28 mouse cellular contexts compared by ENCODE assay signal in genomic region chr3:66572887-66573519, GRCm38 (mm10).
DNase-seq lines count a peak whose midpoint lies in the region; ATAC-seq and TF ChIP-seq lines count a peak whose summit lies in the region.
"Had no signal": no experiment of that assay in that cellular context is flagged by ENCODE, and none has a peak within 500 bp of the region (broad histone marks: within the 10 kb centered on the region; RNA-seq: fewer than 3 reads in every experiment).

No protein-coding gene starts in this region.

- no peak overlapping the region for H3K9ac ChIP-seq in embryonic facial prominence, embryonic 12.5 days
- H3K9ac ChIP-seq in midbrain, embryonic 16.5 days (ENCODE audit: low read depth, low read length) = no peak overlapping the region
- no peak overlapping the region for H3K9ac ChIP-seq in limb, embryonic 15.5 days
- H3K9ac ChIP-seq: forebrain, embryonic 13.5 days; heart, embryonic 12.5 days; heart, embryonic 15.5 days; hindbrain, embryonic 14.5 days had no signal

- H3K27ac ChIP-seq in embryonic facial prominence, embryonic 12.5 days = no peak overlapping the region
- no peak overlapping the region for H3K27ac ChIP-seq in embryonic facial prominence, embryonic 10.5 days (replicated peaks)
- no peak overlapping the region for H3K27ac ChIP-seq in midbrain, embryonic 16.5 days (ENCODE audit: low read length)
- no peak overlapping the region for H3K27ac ChIP-seq in midbrain, embryonic 10.5 days (replicated peaks)
- H3K27ac ChIP-seq in embryonic fibroblast, embryonic 13.5 days (ENCODE audit: insufficient read depth, low read length) = peak overlapping the region; percentile 39
- peak overlapping the region; percentile 80 for H3K27ac ChIP-seq in limb, embryonic 15.5 days
- H3K27ac ChIP-seq: forebrain, embryonic 10.5 days; forebrain, embryonic 13.5 days; gastrocnemius, adult 2 months; heart, embryonic 15.5 days; hindbrain, embryonic 14.5 days had no signal

- peak overlapping the region; percentile 5; the same call in 1 of the 2 replicates for H3K4me2 ChIP-seq in embryonic facial prominence, embryonic 12.5 days (replicated peaks)
- peak overlapping the region; percentile 15; the same call in 1 of the 2 replicates for H3K4me2 ChIP-seq in midbrain, embryonic 16.5 days (ENCODE audit: low read length)
- peak overlapping the region; percentile 10; the same call in 1 of the 2 replicates for H3K4me2 ChIP-seq in limb, embryonic 15.5 days
- H3K4me2 ChIP-seq: forebrain, embryonic 13.5 days; heart, embryonic 12.5 days; heart, embryonic 15.5 days; hindbrain, embryonic 14.5 days had no signal

- no peak for DNase-seq in embryonic facial prominence, embryonic 10.5 days (ENCODE audit: low spot score)
- no peak for DNase-seq in midbrain, embryonic 10.5 days (ENCODE audit: low spot score)
- no peak for DNase-seq in thymus, postnatal 4 days
- no peak for DNase-seq in adrenal gland, adult 8-10 months
- DNase-seq: adrenal gland, postnatal 14 days; B cell, adult 2 months; cerebellum, adult 11-12 months; cerebellum, adult 8-10 months; cerebellum, postnatal 10 days; gastrocnemius, adult 2 months; gastrocnemius, postnatal 14 days; heart, adult 18-20 months; heart, postnatal 14 days; heart, postnatal 4 days had no signal

- no peak for ATAC-seq in embryonic facial prominence, embryonic 12.5 days (ENCODE audit: insufficient number of reproducible peaks, insufficient read depth, low FRiP score, low TSS enrichment)
- ATAC-seq in midbrain, embryonic 16.5 days = no peak
- ATAC-seq in limb, embryonic 15.5 days (ENCODE audit: insufficient number of reproducible peaks, low FRiP score, low TSS enrichment, low read depth) = peak; percentile 40; the same call in 1 of the 2 replicates
- ATAC-seq: forebrain, embryonic 13.5 days; forebrain, embryonic 16.5 days; intestine, postnatal 0 days; Patski had no signal

- WGBS in embryonic facial prominence, embryonic 12.5 days = 72% methylated on average over 12 of the region's 12 CpGs
- 81% methylated on average over 12 of the region's 12 CpGs for WGBS in embryonic facial prominence, embryonic 10.5 days
- WGBS in midbrain, embryonic 16.5 days = 86% methylated on average over 12 of the region's 12 CpGs
- 93% methylated on average over 12 of the region's 12 CpGs for WGBS in midbrain, embryonic 10.5 days
- WGBS in limb, embryonic 15.5 days = 46% methylated on average over 12 of the region's 12 CpGs

- H3K27me3 ChIP-seq in embryonic facial prominence, embryonic 12.5 days = no peaks in the 10 kb centered on the region
- no peaks in the 10 kb centered on the region for H3K27me3 ChIP-seq in embryonic facial prominence, embryonic 10.5 days (replicated peaks; ENCODE audit: low read depth, poor library complexity, severe bottlenecking)
- no peaks in the 10 kb centered on the region for H3K27me3 ChIP-seq in midbrain, embryonic 16.5 days (ENCODE audit: control insufficient read depth, insufficient read depth, low read depth, low read length)
- H3K27me3 ChIP-seq in midbrain, embryonic 10.5 days (ENCODE audit: low read depth, poor library complexity, severe bottlenecking) = no peaks in the 10 kb centered on the region
- H3K27me3 ChIP-seq in limb, embryonic 15.5 days = no peaks in the 10 kb centered on the region
- H3K27me3 ChIP-seq: CH12.LX; forebrain, embryonic 13.5 days; heart, embryonic 12.5 days; heart, embryonic 15.5 days; Patski had no signal

- no peak for TF ChIP-seq CTCF in embryonic fibroblast, embryonic 13.5 days (IDR thresholded peaks at IDR 0.05; ENCODE audit: borderline replicate concordance, insufficient read depth, low read length)

- no peaks in the 10 kb centered on the region for H3K9me3 ChIP-seq in embryonic facial prominence, embryonic 12.5 days
- H3K9me3 ChIP-seq in embryonic facial prominence, embryonic 10.5 days = no peaks in the 10 kb centered on the region
- H3K9me3 ChIP-seq in midbrain, embryonic 16.5 days (replicated peaks; ENCODE audit: control insufficient read depth, low read length, poor library complexity, severe bottlenecking) = no peaks in the 10 kb centered on the region
- H3K9me3 ChIP-seq in midbrain, embryonic 10.5 days (replicated peaks) = no peaks in the 10 kb centered on the region
- no peaks in the 10 kb centered on the region for H3K9me3 ChIP-seq in limb, embryonic 15.5 days
- H3K9me3 ChIP-seq: forebrain, embryonic 10.5 days; forebrain, embryonic 13.5 days; G1E; heart, embryonic 15.5 days had no signal

- TF ChIP-seq POLR2A in embryonic fibroblast, embryonic 13.5 days (IDR thresholded peaks at IDR 0.05; ENCODE audit: low read depth, low read length) = no peak

- H3K36me3 ChIP-seq in embryonic facial prominence, embryonic 12.5 days = no peaks in the 10 kb centered on the region
- H3K36me3 ChIP-seq in embryonic facial prominence, embryonic 10.5 days (replicated peaks) = no peaks in the 10 kb centered on the region
- no peaks in the 10 kb centered on the region for H3K36me3 ChIP-seq in midbrain, embryonic 16.5 days (ENCODE audit: control insufficient read depth, insufficient read depth, low read length)
- no peaks in the 10 kb centered on the region for H3K36me3 ChIP-seq in midbrain, embryonic 10.5 days
- no peaks in the 10 kb centered on the region for H3K36me3 ChIP-seq in limb, embryonic 15.5 days
- H3K36me3 ChIP-seq: forebrain, embryonic 10.5 days; G1E; heart, embryonic 12.5 days; heart, embryonic 15.5 days had no signal

- H3K4me3 ChIP-seq in embryonic facial prominence, embryonic 12.5 days = no peak overlapping the region
- no peak overlapping the region for H3K4me3 ChIP-seq in embryonic facial prominence, embryonic 10.5 days
- no peak overlapping the region for H3K4me3 ChIP-seq in midbrain, embryonic 16.5 days (ENCODE audit: low read depth, low read length)
- no peak overlapping the region for H3K4me3 ChIP-seq in midbrain, embryonic 10.5 days
- H3K4me3 ChIP-seq in embryonic fibroblast, embryonic 13.5 days (ENCODE audit: insufficient read depth, low read length) = no peak overlapping the region
- no peak overlapping the region for H3K4me3 ChIP-seq in limb, embryonic 15.5 days
- H3K4me3 ChIP-seq: forebrain, embryonic 10.5 days; forebrain, embryonic 13.5 days; gastrocnemius, adult 2 months; heart, embryonic 12.5 days; heart, embryonic 15.5 days had no signal

- peaks cover 12% of the 10 kb centered on the region; the same call in 1 of the 2 replicates for H3K4me1 ChIP-seq in embryonic facial prominence, embryonic 12.5 days
- peaks cover 3% of the 10 kb centered on the region; the same call in 1 of the 2 replicates for H3K4me1 ChIP-seq in embryonic facial prominence, embryonic 10.5 days
- H3K4me1 ChIP-seq in midbrain, embryonic 16.5 days (ENCODE audit: control insufficient read depth, insufficient read depth, low read length) = no peaks in the 10 kb centered on the region
- H3K4me1 ChIP-seq in midbrain, embryonic 10.5 days = no peaks in the 10 kb centered on the region
- peaks cover 10% of the 10 kb centered on the region for H3K4me1 ChIP-seq in embryonic fibroblast, embryonic 13.5 days (ENCODE audit: control insufficient read depth, insufficient read depth, low read length)
- peaks cover 17% of the 10 kb centered on the region for H3K4me1 ChIP-seq in limb, embryonic 15.5 days
- H3K4me1 ChIP-seq: forebrain, embryonic 10.5 days; forebrain, embryonic 13.5 days; heart, embryonic 12.5 days; heart, embryonic 15.5 days had no signal

Comparison
In these comparisons a context has a peak if more than half of its experiments do, and no peak if none do; other contexts are left out.
1. H3K27ac ChIP-seq: peak in embryonic fibroblast, embryonic 13.5 days (single experiment) and limb, embryonic 15.5 days (single experiment); none in embryonic facial prominence, embryonic 12.5 days (single experiment), embryonic facial prominence, embryonic 10.5 days (single experiment), midbrain, embryonic 16.5 days (single experiment) and midbrain, embryonic 10.5 days (single experiment).
2. Peak in every context shown above with its lines, with median percentiles within 50 percentile points of each other: H3K4me2 ChIP-seq.